8 mouse cellular contexts compared by ENCODE assay signal in genomic region chr2:93822045-93822749, GRCm38 (mm10). TPM values are rescaled to one million over a fixed set of nuclear protein-coding genes. Genes with fewer than 3 reads are reported as not detected.
DNase-seq lines count a peak whose midpoint lies in the region; ATAC-seq and TF ChIP-seq lines count a peak whose summit lies in the region.

Ext2 (minus strand) TSS chr2:93822568.

- under 1% methylated on average over 49 of the region's 66 CpGs for WGBS in hindbrain, embryonic 14.5 days

- H3K9me3 ChIP-seq in hindbrain, embryonic 14.5 days (ENCODE audit: control insufficient read depth, low read length): no peaks in the 10 kb centered on the region

- CTCF ChIA-PET in Patski (lab: Charles Lee): interaction anchor here (0.9 to 2.5 kb wide), 8 partner anchors 10 to 360 kb away, joined by 3 to 24 read pairs (median 4); partner anchors contain the start of gene Accs

- POLR2A ChIA-PET in Patski (lab: Charles Lee): no interaction called here

- H3K36me3 ChIP-seq in hindbrain, embryonic 14.5 days (replicated peaks; ENCODE audit: control insufficient read depth, insufficient read depth): peaks cover 13% of the 10 kb centered on the region; the same call in 1 of the 2 replicates

- 0 out of 2 replicates have a peak within 1 kb of the TSS, but pooled peaks have one; percentile 28 for H3K27ac ChIP-seq in hindbrain, embryonic 14.5 days

- peak; percentile 91 for ATAC-seq in Patski
- peak; percentile 91 for ATAC-seq in hindbrain, embryonic 14.5 days (ENCODE audit: low FRiP score)

- H3K27me3 ChIP-seq in Patski: no peaks in the 10 kb centered on the region
- no peaks in the 10 kb centered on the region for H3K27me3 ChIP-seq in hindbrain, embryonic 14.5 days (ENCODE audit: control insufficient read depth, insufficient read depth, low read length)

- peak within 1 kb of the TSS; percentile 72 for H3K4me2 ChIP-seq in hindbrain, embryonic 14.5 days (replicated peaks)

- in situ Hi-C loops in Patski (cut with MboI; ENCODE audit: low pct_unique_long_range_greater_than_20kb): no loop called here

- H3K4me3 ChIP-seq in hindbrain, embryonic 14.5 days (replicated peaks; ENCODE audit: low read length): peak within 1 kb of the TSS; percentile 76

- peak; percentile 100 for TF ChIP-seq CTCF in Patski (IDR thresholded peaks at IDR 0.05)

- peak within 1 kb of the TSS; percentile 92 for H3K9ac ChIP-seq in hindbrain, embryonic 14.5 days

- H3K4me1 ChIP-seq in hindbrain, embryonic 14.5 days (replicated peaks; ENCODE audit: control insufficient read depth, insufficient read depth, low read length): peaks cover 11% of the 10 kb centered on the region

- DNase-seq in Patski (ENCODE audit: low read depth, low spot score): no peak
- DNase-seq in cerebellum, postnatal 14 days: peak; percentile 97 to 98
- peak; percentile 83 to 94 for DNase-seq in frontal cortex, postnatal 25 days (ENCODE audit: low spot score in 2 of 2)
- peak; percentile 94 for DNase-seq in hindbrain, embryonic 14.5 days (ENCODE audit: low spot score)
- peak; percentile 88 to 90 for DNase-seq in layer of hippocampus, postnatal 36 days
- DNase-seq in lung, postnatal 36 days: peak; percentile 89
- DNase-seq in retina, postnatal 1 day: peak; percentile 89
- peak; percentile 83 to 93 for DNase-seq in urinary bladder, adult 18-20 months (ENCODE audit: low spot score in 2 of 2)

RNA-seq across cellular contexts. Expression of gene Ext2, which starts in this region (rescaled TPM):
- 196 TPM for polyA plus RNA-seq in Patski (2021)
- 71.3 and 77.7 TPM in 2 replicates for polyA plus RNA-seq in hindbrain, embryonic 14.5 days (2014; fragmentation: Nextera tagmentation; extraction: Ambion mirVana)
- total RNA-seq in layer of hippocampus, postnatal 36 days (2021): 10 to 100 TPM; 49.6 to 55.9 TPM
